Mouse (Mus musculus): ENCODE measurements at regions not wholly inside any gene's neighbourhood (a gene's known extent, or its start where the extent isn't known, plus 50 kb on each side); places are given as distances from the start of the nearest gene placed in this dataset.

- Histone ChIP-seq H3K4me2 (ENCODE audit: low read depth, low read length, poor library complexity, severe bottlenecking) (no peak overlapping the region), H3K27ac (ENCODE audit: low read depth, low read length) (no peak overlapping the region), H3K36me3 (ENCODE audit: insufficient read depth, low read length) (no peaks in the 10 kb centered on the region), H3K4me3 (ENCODE audit: low read depth, low read length) (no peak overlapping the region), H3K27me3 (ENCODE audit: insufficient read depth, low read length) (no peaks in the 10 kb centered on the region), H3K4me1 (ENCODE audit: insufficient read depth, low read length) (no peaks in the 10 kb centered on the region), H3K9ac (replicated peaks; ENCODE audit: low read length, poor library complexity, severe bottlenecking) (no peak overlapping the region), H3K9me3 (ENCODE audit: low read length) (no peaks in the 10 kb centered on the region)
- TF ChIP-seq CTCF (IDR thresholded peaks at IDR 0.05), result no peak
- no peak for ATAC-seq (ENCODE audit: low FRiP score)
- DNase-seq (ENCODE audit: low spot score), result no peak
- 58% methylated on average over 5 of the region's 5 CpGs for WGBS
Observed at GRCm38 (mm10) chr8:74716030-74716429, 156.9 kb upstream of the Isx start.

- no peak overlapping the region for H3K27ac ChIP-seq (ENCODE audit: low read depth, low read length)
- no peak for ATAC-seq (ENCODE audit: low FRiP score)
- H3K9me3 ChIP-seq (ENCODE audit: low read length), result no peaks in the 10 kb centered on the region
- WGBS, result 74% methylated on average over 3 of the region's 3 CpGs
- H3K36me3 ChIP-seq (ENCODE audit: insufficient read depth, low read length), result no peaks in the 10 kb centered on the region
- no peaks in the 10 kb centered on the region for H3K4me1 ChIP-seq (ENCODE audit: insufficient read depth, low read length)
- DNase-seq (ENCODE audit: low spot score), result peak; percentile 30
- H3K4me3 ChIP-seq (ENCODE audit: low read depth, low read length), result no peak overlapping the region
- TF ChIP-seq CTCF (IDR thresholded peaks at IDR 0.05), result no peak
- H3K9ac ChIP-seq (replicated peaks; ENCODE audit: low read length, poor library complexity, severe bottlenecking), result no peak overlapping the region
- no peak overlapping the region for H3K4me2 ChIP-seq (ENCODE audit: low read depth, low read length, poor library complexity, severe bottlenecking)
- H3K27me3 ChIP-seq (ENCODE audit: insufficient read depth, low read length), result no peaks in the 10 kb centered on the region
Observed at GRCm38 (mm10) chr8:74764728-74765127, 108.2 kb upstream of the Isx start.

GRCm38 (mm10) chr8:74775549-74775948 lies 97.4 kb upstream of the Isx start:
- H3K27me3 ChIP-seq (ENCODE audit: insufficient read depth, low read length), result no peaks in the 10 kb centered on the region
- no peak overlapping the region for H3K4me2 ChIP-seq (ENCODE audit: low read depth, low read length, poor library complexity, severe bottlenecking)
- ATAC-seq (ENCODE audit: low FRiP score) (no peak), DNase-seq (ENCODE audit: low spot score) (peak; percentile 5)
- no peak overlapping the region for H3K9ac ChIP-seq (replicated peaks; ENCODE audit: low read length, poor library complexity, severe bottlenecking)
- no peaks in the 10 kb centered on the region for H3K4me1 ChIP-seq (ENCODE audit: insufficient read depth, low read length)
- TF ChIP-seq CTCF (IDR thresholded peaks at IDR 0.05), result no peak
- no peaks in the 10 kb centered on the region for H3K36me3 ChIP-seq (ENCODE audit: insufficient read depth, low read length)
- H3K4me3 ChIP-seq (ENCODE audit: low read depth, low read length), result no peak overlapping the region
- H3K27ac ChIP-seq (ENCODE audit: low read depth, low read length), result no peak overlapping the region
- H3K9me3 ChIP-seq (ENCODE audit: low read length), result no peaks in the 10 kb centered on the region

DNA sequence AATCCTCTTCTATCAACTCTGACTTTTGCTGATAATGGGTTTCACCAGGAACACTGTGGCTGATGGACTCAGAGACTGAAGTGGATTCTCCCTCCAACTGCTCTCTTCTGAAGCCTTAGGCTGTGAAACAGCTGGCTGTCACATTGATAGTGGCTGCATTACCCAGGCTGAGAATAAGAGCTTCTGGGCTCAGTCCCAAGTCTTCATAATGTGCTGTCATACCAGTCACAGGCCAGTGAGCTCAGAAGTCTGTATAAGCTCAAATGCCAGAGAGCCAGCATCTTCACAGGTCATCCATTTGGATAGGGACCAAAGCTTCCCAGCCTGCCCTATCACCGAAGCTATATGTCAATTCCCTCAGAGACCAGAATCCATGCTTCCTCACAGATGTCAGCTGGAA lies 91.9 kb upstream of the Isx start:
- H3K4me3 ChIP-seq (ENCODE audit: low read depth, low read length), result no peak overlapping the region
- H3K4me1 ChIP-seq (ENCODE audit: insufficient read depth, low read length), result no peaks in the 10 kb centered on the region
- H3K9me3 ChIP-seq (ENCODE audit: low read length), result 0 out of 2 replicates have a peak, but pooled peaks cover 3% of the 10 kb centered on the region
- no peak overlapping the region for H3K9ac ChIP-seq (replicated peaks; ENCODE audit: low read length, poor library complexity, severe bottlenecking)
- no peak for TF ChIP-seq CTCF (IDR thresholded peaks at IDR 0.05)
- peak; percentile 45 for DNase-seq (ENCODE audit: low spot score)
- no peak for ATAC-seq (ENCODE audit: low FRiP score)
- H3K4me2 ChIP-seq (ENCODE audit: low read depth, low read length, poor library complexity, severe bottlenecking), result no peak overlapping the region
- WGBS, result 88% methylated on average over 1 of the region's 1 CpGs
- H3K36me3 ChIP-seq (ENCODE audit: insufficient read depth, low read length), result no peaks in the 10 kb centered on the region
- H3K27me3 ChIP-seq (ENCODE audit: insufficient read depth, low read length), result no peaks in the 10 kb centered on the region
- H3K27ac ChIP-seq (ENCODE audit: low read depth, low read length), result no peak overlapping the region

GRCm38 (mm10) chr8:74808685-74809084 lies 64.3 kb upstream of the Isx start:
- H3K27ac ChIP-seq (ENCODE audit: low read depth, low read length), result no peak overlapping the region
- ATAC-seq (ENCODE audit: low FRiP score) (no peak), DNase-seq (ENCODE audit: low spot score) (no peak)
- H3K27me3 ChIP-seq (ENCODE audit: insufficient read depth, low read length), result no peaks in the 10 kb centered on the region
- H3K36me3 ChIP-seq (ENCODE audit: insufficient read depth, low read length), result no peaks in the 10 kb centered on the region
- no peak overlapping the region for H3K9ac ChIP-seq (replicated peaks; ENCODE audit: low read length, poor library complexity, severe bottlenecking)
- H3K4me1 ChIP-seq (ENCODE audit: insufficient read depth, low read length), result no peaks in the 10 kb centered on the region
- no peaks in the 10 kb centered on the region for H3K9me3 ChIP-seq (ENCODE audit: low read length)
- no peak overlapping the region for H3K4me2 ChIP-seq (ENCODE audit: low read depth, low read length, poor library complexity, severe bottlenecking)
- H3K4me3 ChIP-seq (ENCODE audit: low read depth, low read length), result no peak overlapping the region
- no peak for TF ChIP-seq CTCF (IDR thresholded peaks at IDR 0.05)

GRCm38 (mm10) chr8:74810054-74810453 lies 62.9 kb upstream of the Isx start:
- H3K9me3 ChIP-seq (ENCODE audit: low read length), result no peaks in the 10 kb centered on the region
- TF ChIP-seq CTCF (IDR thresholded peaks at IDR 0.05), result no peak
- no peak for DNase-seq (ENCODE audit: low spot score)
- no peak overlapping the region for H3K9ac ChIP-seq (replicated peaks; ENCODE audit: low read length, poor library complexity, severe bottlenecking)
- H3K4me1 ChIP-seq (ENCODE audit: insufficient read depth, low read length), result no peaks in the 10 kb centered on the region
- no peak for ATAC-seq (ENCODE audit: low FRiP score)
- H3K4me2 ChIP-seq (ENCODE audit: low read depth, low read length, poor library complexity, severe bottlenecking), result no peak overlapping the region
- no peaks in the 10 kb centered on the region for H3K27me3 ChIP-seq (ENCODE audit: insufficient read depth, low read length)
- H3K36me3 ChIP-seq (ENCODE audit: insufficient read depth, low read length), result no peaks in the 10 kb centered on the region
- no peak overlapping the region for H3K27ac ChIP-seq (ENCODE audit: low read depth, low read length)
- H3K4me3 ChIP-seq (ENCODE audit: low read depth, low read length), result no peak overlapping the region
- WGBS, result 77% methylated on average over 3 of the region's 3 CpGs

DNA sequence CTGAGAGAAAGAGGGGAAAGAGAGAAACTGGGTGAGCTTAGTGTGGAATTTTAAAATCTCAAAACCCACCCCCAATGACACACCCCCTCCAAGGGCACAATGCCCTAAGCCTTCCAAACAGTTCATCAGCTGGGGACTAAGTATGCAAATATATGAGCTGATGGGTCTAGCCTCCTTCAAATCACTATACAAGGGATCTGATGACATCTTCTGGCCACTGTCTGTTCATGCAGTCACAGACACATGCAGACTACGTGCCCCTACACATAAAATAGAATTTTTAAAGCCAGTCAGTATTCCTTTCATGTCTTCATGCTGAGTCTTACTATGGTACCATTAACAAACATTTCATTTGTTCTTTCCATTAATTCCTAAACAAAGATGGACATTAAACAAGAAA lies 54.5 kb upstream of the Isx start:
- Histone ChIP-seq H3K4me3 (ENCODE audit: low read depth, low read length) (no peak overlapping the region), H3K27ac (ENCODE audit: low read depth, low read length) (no peak overlapping the region), H3K9ac (replicated peaks; ENCODE audit: low read length, poor library complexity, severe bottlenecking) (no peak overlapping the region), H3K4me1 (ENCODE audit: insufficient read depth, low read length) (no peaks in the 10 kb centered on the region), H3K27me3 (ENCODE audit: insufficient read depth, low read length) (no peaks in the 10 kb centered on the region), H3K4me2 (ENCODE audit: low read depth, low read length, poor library complexity, severe bottlenecking) (no peak overlapping the region), H3K9me3 (ENCODE audit: low read length) (no peaks in the 10 kb centered on the region), H3K36me3 (ENCODE audit: insufficient read depth, low read length) (no peaks in the 10 kb centered on the region)
- ATAC-seq (ENCODE audit: low FRiP score) (no peak), DNase-seq (ENCODE audit: low spot score) (peak; percentile 10)
- TF ChIP-seq CTCF (IDR thresholded peaks at IDR 0.05), result peak; percentile 53
- 59% methylated on average over 1 of the region's 1 CpGs for WGBS

All from midbrain, postnatal 0 days (tissue).